In the genomic region with DNA sequence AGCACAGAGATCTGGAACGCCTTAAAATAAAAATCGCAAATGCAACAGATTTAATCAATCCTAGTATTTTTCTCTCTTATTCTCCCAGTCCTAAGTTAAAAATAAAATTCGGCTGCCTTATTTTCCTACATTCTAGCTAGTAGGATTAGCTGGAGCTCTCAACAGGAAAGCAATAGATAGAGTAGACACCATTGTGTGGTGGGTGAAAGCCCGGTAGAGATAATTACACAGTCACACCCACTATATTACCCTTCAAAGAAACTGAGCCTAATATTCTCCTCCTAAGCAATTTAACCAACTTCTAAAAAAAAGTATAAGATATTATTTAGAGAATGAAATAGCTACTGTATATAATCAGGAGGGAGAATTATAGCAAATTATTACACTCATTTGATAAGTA, we compare ENCODE assay signal across 26 mouse cellular contexts.
"Had no signal": no experiment of that assay in that cellular context is flagged by ENCODE, and none has a peak within 500 bp of the region (broad histone marks: within the 10 kb centered on the region; RNA-seq: fewer than 3 reads in every experiment).

No protein-coding gene starts in this region.

- H3K27ac ChIP-seq: embryonic facial prominence, embryonic 10.5 days; embryonic facial prominence, embryonic 12.5 days; embryonic facial prominence, embryonic 13.5 days; embryonic facial prominence, embryonic 15.5 days; forebrain, embryonic 10.5 days; forebrain, embryonic 12.5 days; forebrain, embryonic 13.5 days; gastrocnemius, adult 2 months; heart, adult 2 months had no signal

- H3K4me3 ChIP-seq: embryonic facial prominence, embryonic 10.5 days; embryonic facial prominence, embryonic 12.5 days; embryonic facial prominence, embryonic 13.5 days; embryonic facial prominence, embryonic 15.5 days; erythroblast, embryonic 14.5 days; forebrain, embryonic 10.5 days; forebrain, embryonic 12.5 days; forebrain, embryonic 13.5 days; gastrocnemius, adult 2 months; heart, adult 2 months had no signal

- DNase-seq: cerebellum, adult 18-20 months; cerebellum, adult 2 months; cerebellum, adult 8-10 months; cerebellum, adult 9-10 months; cerebellum, adult 9-11 months; cerebellum, postnatal 10 days; cerebellum, postnatal 14 days; cerebellum, postnatal 25 days; cerebellum, postnatal 36 days; embryo, embryonic 11 days; gastrocnemius, adult 2 months; gastrocnemius, postnatal 10 days; gastrocnemius, postnatal 14 days; gastrocnemius, postnatal 25 days; gastrocnemius, postnatal 36 days; heart, adult 18-20 months; heart, adult 2 months had no signal

- H3K36me3 ChIP-seq: embryonic facial prominence, embryonic 10.5 days; embryonic facial prominence, embryonic 12.5 days; embryonic facial prominence, embryonic 13.5 days; embryonic facial prominence, embryonic 15.5 days; forebrain, embryonic 10.5 days; forebrain, embryonic 12.5 days had no signal

- H3K4me1 ChIP-seq: embryonic facial prominence, embryonic 10.5 days; embryonic facial prominence, embryonic 12.5 days; embryonic facial prominence, embryonic 13.5 days; embryonic facial prominence, embryonic 15.5 days had no signal

- H3K4me2 ChIP-seq: embryonic facial prominence, embryonic 12.5 days; embryonic facial prominence, embryonic 13.5 days; embryonic facial prominence, embryonic 15.5 days; forebrain, embryonic 12.5 days; forebrain, embryonic 13.5 days; heart, embryonic 11.5 days had no signal

- ATAC-seq: forebrain, embryonic 13.5 days had no signal

- H3K9ac ChIP-seq: embryonic facial prominence, embryonic 12.5 days; embryonic facial prominence, embryonic 13.5 days; embryonic facial prominence, embryonic 15.5 days; forebrain, embryonic 12.5 days; forebrain, embryonic 13.5 days had no signal

- H3K27me3 ChIP-seq: embryonic facial prominence, embryonic 12.5 days; embryonic facial prominence, embryonic 13.5 days; embryonic facial prominence, embryonic 15.5 days; forebrain, embryonic 12.5 days; forebrain, embryonic 13.5 days had no signal

- H3K9me3 ChIP-seq: embryonic facial prominence, embryonic 10.5 days; embryonic facial prominence, embryonic 12.5 days; embryonic facial prominence, embryonic 13.5 days; embryonic facial prominence, embryonic 15.5 days; forebrain, embryonic 10.5 days; forebrain, embryonic 12.5 days; forebrain, embryonic 13.5 days had no signal
